Mouse (Mus musculus): ENCODE data around the gene Nosip. TPM values are rescaled to one million over a fixed set of nuclear protein-coding genes. Genes with fewer than 3 reads are reported as not detected.
A peak's percentile ranks its signal among the peaks of the same experiment; 100 is the strongest.

The Nosip gene
- total and polyA plus RNA-seq, 3 experiments = 72.4 to 86.8 (median 81.4) TPM

DNA sequence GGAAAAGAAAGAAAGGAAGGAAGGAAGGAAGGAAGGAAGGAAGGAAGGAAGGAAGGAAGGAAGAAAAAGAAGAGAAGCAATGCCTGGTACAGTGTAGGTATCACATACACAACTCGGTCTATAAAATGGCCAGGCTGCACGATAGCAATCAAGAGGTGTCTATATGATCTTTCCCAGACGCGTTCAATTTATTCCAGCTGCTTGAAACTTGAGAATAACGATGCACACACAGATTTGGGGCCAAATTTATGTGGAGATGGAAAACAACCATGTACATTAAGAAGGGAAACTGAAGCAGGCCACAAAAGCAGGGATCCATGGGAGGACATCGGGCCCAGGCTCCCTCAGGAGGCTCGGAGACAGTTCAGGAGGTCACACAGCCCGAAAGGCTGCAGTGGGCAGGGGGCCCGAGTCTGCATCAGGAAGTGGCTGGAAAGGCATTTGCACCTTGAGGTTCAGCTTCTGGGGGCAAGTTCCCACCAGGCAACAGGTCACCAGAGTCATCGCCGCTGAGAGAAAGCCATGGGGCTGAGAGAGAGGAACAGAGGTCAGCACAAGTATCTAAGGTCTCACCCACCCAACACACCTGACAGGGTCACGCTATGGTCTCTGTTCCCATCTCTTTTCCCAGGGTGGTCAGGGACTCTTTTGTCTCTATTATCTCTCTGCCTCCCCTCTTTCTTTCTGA, 30.7 kb downstream of the Nosip start:
- H3K9ac ChIP-seq (ENCODE audit: insufficient read depth, low read depth) = no peak overlapping the region
- peaks cover 3 to 22% of the 10 kb centered on the region in 2 experiments for H3K4me1 ChIP-seq (ENCODE audit: control insufficient read depth in 1 of 2, insufficient read depth in 2 of 2)

DNA sequence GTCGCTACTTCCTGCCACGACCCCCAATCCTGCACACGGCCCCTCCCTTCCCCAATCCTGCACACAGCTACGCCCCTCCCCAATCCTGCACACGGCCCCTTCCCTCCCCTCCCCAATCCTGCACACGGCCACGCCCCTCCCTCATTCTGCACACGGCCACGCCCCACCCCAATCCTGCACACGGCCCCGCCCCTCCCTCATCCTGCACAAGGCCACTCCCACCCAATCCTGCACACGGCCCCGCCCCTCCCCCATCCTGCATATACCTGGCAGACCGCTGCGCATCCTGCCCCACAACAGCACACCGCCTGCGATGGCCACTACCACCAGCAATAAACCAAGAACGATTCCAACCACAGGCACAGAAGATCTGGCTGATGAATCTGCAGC, 31.3 kb downstream of the Nosip start:
- H3K4me2 ChIP-seq (ENCODE audit: insufficient read depth, low read depth, poor library complexity, severe bottlenecking) = no peak overlapping the region
- H3K9ac ChIP-seq (ENCODE audit: insufficient read depth, low read depth) = no peak overlapping the region
- H3K27me3 ChIP-seq (replicated peaks) = no peaks in the 10 kb centered on the region
- H3K9me3 ChIP-seq (replicated peaks; ENCODE audit: low read length) = no peaks in the 10 kb centered on the region
- H3K27ac ChIP-seq (ENCODE audit: insufficient read depth, low read depth) = no peak overlapping the region
- dilution Hi-C loops (cut with MboI; ENCODE audit: extremely low pct_ligation_motif_present, extremely low pct_unique_long_range_greater_than_20kb, low sequenced_read_pairs) (no loop called here), in situ Hi-C loops (cut with MboI; ENCODE audit: low pct_ligation_motif_present, low pct_unique_long_range_greater_than_20kb, low sequenced_read_pairs) (no loop called here)
- H3K4me1 ChIP-seq (ENCODE audit: control insufficient read depth in 1 of 2, insufficient read depth in 2 of 2) = peaks cover 3 to 24% of the 10 kb centered on the region in 2 experiments
- no peaks in the 10 kb centered on the region for H3K36me3 ChIP-seq (replicated peaks in 1 of 2; ENCODE audit: control insufficient read depth in 1 of 2, insufficient read depth in 1 of 2, low read length in 1 of 2)
- TF ChIP-seq MAFK (IDR thresholded peaks at IDR 0.05; ENCODE audit: insufficient replicate concordance, low read length) (no peak), MAZ (IDR thresholded peaks at IDR 0.05; ENCODE audit: low read depth, low read length) (no peak), POLR2AphosphoS2 (IDR thresholded peaks at IDR 0.05; ENCODE audit: low read depth, low read length) (no peak), UBTF (IDR thresholded peaks at IDR 0.05; ENCODE audit: low read depth, low read length) (no peak), SIN3A (IDR thresholded peaks at IDR 0.05; ENCODE audit: low read length) (no peak), CHD2 (IDR thresholded peaks at IDR 0.05; ENCODE audit: low read length) (no peak), RCOR1 (conservative IDR thresholded peaks at IDR 0.05; ENCODE audit: low read depth, low read length) (no peak), ZMIZ1 (IDR thresholded peaks at IDR 0.05; ENCODE audit: low read depth, low read length) (no peak), HCFC1 (IDR thresholded peaks at IDR 0.05; ENCODE audit: low read depth, low read length) (no peak), USF1 (IDR thresholded peaks at IDR 0.05; ENCODE audit: low read depth, low read length) (no peak), BHLHE40 (IDR thresholded peaks at IDR 0.05; ENCODE audit: low read depth, low read length) (no peak), JUND (conservative IDR thresholded peaks at IDR 0.05; ENCODE audit: low read depth, low read length) (no peak), ZNF384 (IDR thresholded peaks at IDR 0.05; ENCODE audit: low read depth, low read length) (no peak), KAT2A (IDR thresholded peaks at IDR 0.05; ENCODE audit: insufficient replicate concordance, low read length) (no peak)
- DNase-seq (ENCODE audit: extremely low read depth) = peak; percentile 31
- no peak overlapping the region for H3K4me3 ChIP-seq (replicated peaks in 1 of 3; ENCODE audit: low read depth in 2 of 3, low read length in 2 of 3, poor library complexity in 1 of 3)
- H3K79me2 ChIP-seq (replicated peaks; ENCODE audit: control insufficient read depth, extremely low read depth, insufficient read depth, poor library complexity, severe bottlenecking) = no peaks in the 10 kb centered on the region

More for the DNA sequence above, 30.7 kb downstream of the Nosip start:
- Histone ChIP-seq H3K4me3 (replicated peaks in 1 of 3; ENCODE audit: low read depth in 2 of 3, low read length in 2 of 3, poor library complexity in 1 of 3) (no peak overlapping the region), H3K27ac (ENCODE audit: insufficient read depth, low read depth) (no peak overlapping the region), H3K79me2 (replicated peaks; ENCODE audit: control insufficient read depth, extremely low read depth, insufficient read depth, poor library complexity, severe bottlenecking) (no peaks in the 10 kb centered on the region), H3K36me3 (replicated peaks in 1 of 2; ENCODE audit: control insufficient read depth in 1 of 2, insufficient read depth in 1 of 2, low read length in 1 of 2) (no peaks in the 10 kb centered on the region), H3K27me3 (replicated peaks) (no peaks in the 10 kb centered on the region), H3K9me3 (replicated peaks; ENCODE audit: low read length) (no peaks in the 10 kb centered on the region), H3K4me2 (ENCODE audit: insufficient read depth, low read depth, poor library complexity, severe bottlenecking) (no peak overlapping the region)
- no peak for DNase-seq (ENCODE audit: extremely low read depth)
- dilution Hi-C loops (cut with MboI; ENCODE audit: extremely low pct_ligation_motif_present, extremely low pct_unique_long_range_greater_than_20kb, low sequenced_read_pairs) (no loop called here), in situ Hi-C loops (cut with MboI; ENCODE audit: low pct_ligation_motif_present, low pct_unique_long_range_greater_than_20kb, low sequenced_read_pairs) (no loop called here)
- TF ChIP-seq USF1 (IDR thresholded peaks at IDR 0.05; ENCODE audit: low read depth, low read length) (no peak), MYC (IDR thresholded peaks at IDR 0.05; ENCODE audit: low read depth, low read length) (no peak), TBP (conservative IDR thresholded peaks at IDR 0.05; ENCODE audit: low read depth, low read length) (no peak), RCOR1 (conservative IDR thresholded peaks at IDR 0.05; ENCODE audit: low read depth, low read length) (no peak), JUN (IDR thresholded peaks at IDR 0.05; ENCODE audit: insufficient read depth, low read depth, low read length) (no peak)

Measured in CH12.LX (cell line).